Mouse (Mus musculus) C2C12 (cell line): ENCODE data around the gene Tnf. TPM values are rescaled to one million over a fixed set of nuclear protein-coding genes. Genes with fewer than 3 reads are reported as not detected.

Experiments
- H3K27me3 ChIP-seq: one replicate; pipeline ENCODE4 v1.6.1; 2011; ENCODE audit not compliant: control insufficient read depth, insufficient read depth, insufficient read length
- H3K36me3 ChIP-seq: one replicate; pipeline ENCODE4 v1.6.1; 2011; ENCODE audit not compliant: control insufficient read depth, insufficient read depth
- H3K4me3 ChIP-seq: one replicate; pipeline ENCODE4 v1.5.1; 2011; ENCODE audit warnings: mild to moderate bottlenecking, control low read depth; ENCODE audit not compliant: poor library complexity, insufficient read depth, severe bottlenecking
- H3K79me2 ChIP-seq: one replicate; pipeline ENCODE4 v1.6.1; 2011; ENCODE audit not compliant: control insufficient read depth, insufficient read depth
- H3K79me3 ChIP-seq: one replicate; pipeline ENCODE4 v1.6.1; 2011; ENCODE audit warnings: low read depth, control low read depth
- H3ac ChIP-seq: one replicate; pipeline ENCODE3; 2011; ENCODE audit warnings: low read depth; ENCODE audit not compliant: control insufficient read depth, insufficient read length
- CEBPB ChIP-seq: IDR thresholded peaks from one replicate; pipeline ENCODE4 v1.6.1; 2011; ENCODE audit warnings: low read depth, mild to moderate bottlenecking, control low read depth, moderate library complexity
- CTCF ChIP-seq: IDR thresholded peaks from one replicate; pipeline ENCODE4 v1.5.1; 2011; ENCODE audit not compliant: control insufficient read depth, insufficient read depth, insufficient read length
- FOSL1 ChIP-seq: IDR thresholded peaks from one replicate; pipeline ENCODE4 v1.8.0; 2011; ENCODE audit warnings: mild to moderate bottlenecking, low read length; ENCODE audit not compliant: poor library complexity, insufficient read depth, severe bottlenecking
- MAX ChIP-seq: IDR thresholded peaks from one replicate; pipeline ENCODE4 v1.6.1; 2011; ENCODE audit warnings: mild to moderate bottlenecking, control low read depth
- MYOD1 ChIP-seq: IDR thresholded peaks from one replicate; pipeline ENCODE4 v1.6.1; 2011; ENCODE audit warnings: low read depth; ENCODE audit not compliant: control insufficient read depth, insufficient read length
- MYOG ChIP-seq: IDR thresholded peaks from one replicate; pipeline ENCODE4 v1.6.1; 2011; ENCODE audit not compliant: control insufficient read depth, insufficient read length; ENCODE audit errors: extremely low read depth
- USF1 ChIP-seq: IDR thresholded peaks from one replicate; pipeline ENCODE4 v1.6.1; 2011; ENCODE audit warnings: low read depth, mild to moderate bottlenecking, control low read depth, moderate library complexity
- long read RNA-seq, 2 experiments: library from polyadenylated mRNA; unstranded; transcript quantifications; one replicate each; pipeline ENCODE4 v2.0.0; 2019 to 2020
- polyA plus RNA-seq: library from polyadenylated mRNA; unstranded; fragments of >200 nt; fragmentation: generic; extraction: Trizol; gene quantifications from one replicate; pipeline ENCODE4 v1.2.1, GENCODE M21; 2012; ENCODE audit warnings: missing spikeins

The Tnf gene
- not detected for polyA plus RNA-seq
- long read RNA-seq, experiment 1, result 0 reads
- long read RNA-seq, experiment 2, result 0 reads

DNA sequence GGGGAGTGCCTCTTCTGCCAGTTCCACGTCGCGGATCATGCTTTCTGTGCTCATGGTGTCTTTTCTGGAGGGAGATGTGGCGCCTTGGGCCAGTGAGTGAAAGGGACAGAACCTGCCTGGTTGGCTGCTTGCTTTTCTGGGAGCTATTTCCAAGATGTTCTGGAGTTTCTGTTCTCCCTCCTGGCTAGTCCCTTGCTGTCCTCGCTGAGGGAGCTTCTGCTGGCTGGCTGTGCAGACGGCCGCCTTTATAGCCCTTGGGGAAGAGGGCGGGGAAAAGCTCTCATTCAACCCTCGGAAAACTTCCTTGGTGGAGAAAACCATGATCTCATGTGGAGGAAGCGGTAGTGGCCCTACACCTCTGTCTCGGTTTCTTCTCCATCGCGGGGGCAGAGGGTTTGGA, at the start of gene Tnf:
TSS of gene Tnf (minus strand) at position 221 of the 400 bp plus-strand sequence.
- H3ac ChIP-seq, result no peak within 1 kb of the TSS
- TF ChIP-seq FOSL1 (no peak), MAX (no peak), CTCF (no peak), MYOG (no peak), CEBPB (no peak), USF1 (no peak), MYOD1 (no peak)
- H3K79me2 ChIP-seq, result no peaks in the 10 kb centered on the region
- no peaks in the 10 kb centered on the region for H3K36me3 ChIP-seq
- H3K27me3 ChIP-seq, result no peaks in the 10 kb centered on the region
- no peak within 1 kb of the TSS for H3K4me3 ChIP-seq
- H3K79me3 ChIP-seq, result no peaks in the 10 kb centered on the region

GRCm38 (mm10) chr17:35251162-35251719, 49.4 kb upstream of the Tnf start:
- Histone ChIP-seq H3K36me3 (peaks cover 80% of the 10 kb centered on the region), H3K27me3 (no peaks in the 10 kb centered on the region)

GRCm38 (mm10) chr17:35250348-35251120, 48.7 kb upstream of the Tnf start:
- Histone ChIP-seq H3K27me3 (no peaks in the 10 kb centered on the region), H3K36me3 (peaks cover 87% of the 10 kb centered on the region), H3K79me2 (peaks cover 58% of the 10 kb centered on the region), H3K4me3 (no peak overlapping the region), H3K79me3 (peaks cover 26% of the 10 kb centered on the region), H3ac (no peak overlapping the region)
- TF ChIP-seq CTCF, result no peak
- TF ChIP-seq MYOG, result no peak
- no peak for TF ChIP-seq CEBPB
- TF ChIP-seq MAX, result no peak
- TF ChIP-seq MYOD1, result no peak
- no peak for TF ChIP-seq USF1
- no peak for TF ChIP-seq FOSL1

More at GRCm38 (mm10) chr17:35251162-35251719, 49.4 kb upstream of the Tnf start:
- Histone ChIP-seq H3K4me3 (no peak overlapping the region), H3ac (no peak overlapping the region), H3K79me3 (peaks cover 19% of the 10 kb centered on the region), H3K79me2 (peaks cover 50% of the 10 kb centered on the region)
- no peak for TF ChIP-seq MYOD1

GRCm38 (mm10) chr17:35249451-35250197, 47.8 kb upstream of the Tnf start:
- peaks cover 95% of the 10 kb centered on the region for H3K36me3 ChIP-seq
- TF ChIP-seq FOSL1 (no peak), CTCF (no peak), MAX (no peak)
- H3K27me3 ChIP-seq, result no peaks in the 10 kb centered on the region
- H3K79me3 ChIP-seq, result peaks cover 35% of the 10 kb centered on the region
- no peak overlapping the region for H3K4me3 ChIP-seq
- peaks cover 67% of the 10 kb centered on the region for H3K79me2 ChIP-seq
- H3ac ChIP-seq, result no peak overlapping the region

DNA sequence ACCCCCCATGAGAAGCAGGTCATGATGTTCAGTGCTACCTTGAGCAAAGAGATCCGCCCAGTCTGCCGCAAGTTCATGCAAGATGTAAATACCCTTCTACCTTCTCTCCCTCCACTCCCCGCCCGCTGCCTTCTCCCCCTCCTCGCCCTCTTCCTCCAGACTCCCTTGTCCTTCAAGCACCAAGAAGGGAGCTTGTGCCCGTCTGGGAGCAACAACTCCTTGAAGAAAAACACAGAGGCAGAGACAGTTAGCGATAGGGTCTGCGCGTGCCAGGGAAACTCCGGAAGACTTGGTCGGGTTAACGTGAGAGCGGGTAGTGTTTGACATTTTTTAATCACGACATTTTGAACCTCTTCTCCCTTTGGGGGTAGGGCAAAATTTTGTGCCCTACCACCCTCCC, 47.2 kb upstream of the Tnf start:
- Histone ChIP-seq H3K79me2 (peaks cover 73% of the 10 kb centered on the region), H3ac (no peak overlapping the region), H3K4me3 (no peak overlapping the region), H3K27me3 (no peaks in the 10 kb centered on the region), H3K36me3 (peaks cover 96% of the 10 kb centered on the region), H3K79me3 (peaks cover 42% of the 10 kb centered on the region)
- TF ChIP-seq MAX, result no peak
- no peak for TF ChIP-seq CTCF

DNA sequence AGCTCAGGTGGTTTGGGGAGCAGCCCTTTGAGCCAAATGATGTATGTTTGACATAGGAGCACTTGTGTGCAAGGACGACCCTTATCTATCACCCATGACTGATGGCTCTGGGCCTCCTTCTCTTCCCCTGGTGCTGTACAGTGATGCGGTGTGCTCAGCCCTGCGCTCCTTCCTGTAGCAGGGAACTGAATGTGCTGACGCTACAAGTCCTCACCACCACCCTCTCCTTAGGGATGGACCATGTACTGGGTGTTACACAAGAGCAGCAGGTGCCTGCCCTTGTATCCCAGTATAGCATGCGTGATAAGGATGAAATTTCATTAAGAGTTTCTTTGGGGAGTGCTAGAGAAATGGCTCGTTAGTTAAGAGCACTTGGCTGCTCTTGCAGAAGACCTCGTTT, 45.3 kb upstream of the Tnf start:
- Histone ChIP-seq H3K79me2 (peaks cover 91% of the 10 kb centered on the region), H3K36me3 (peaks cover 90% of the 10 kb centered on the region), H3K27me3 (no peaks in the 10 kb centered on the region), H3ac (no peak overlapping the region), H3K4me3 (no peak overlapping the region), H3K79me3 (peaks cover 60% of the 10 kb centered on the region)
- no peak for TF ChIP-seq MYOG
